Mouse (Mus musculus) retina, postnatal 7 days (tissue): ENCODE data around the gene Noxa1.

Experiments
- DNase-seq: peaks from one replicate; pipeline ENCODE4 v3.0.0-alpha.2; 2012; ENCODE audit warnings: low read depth, low spot score

Gene Noxa1

DNA sequence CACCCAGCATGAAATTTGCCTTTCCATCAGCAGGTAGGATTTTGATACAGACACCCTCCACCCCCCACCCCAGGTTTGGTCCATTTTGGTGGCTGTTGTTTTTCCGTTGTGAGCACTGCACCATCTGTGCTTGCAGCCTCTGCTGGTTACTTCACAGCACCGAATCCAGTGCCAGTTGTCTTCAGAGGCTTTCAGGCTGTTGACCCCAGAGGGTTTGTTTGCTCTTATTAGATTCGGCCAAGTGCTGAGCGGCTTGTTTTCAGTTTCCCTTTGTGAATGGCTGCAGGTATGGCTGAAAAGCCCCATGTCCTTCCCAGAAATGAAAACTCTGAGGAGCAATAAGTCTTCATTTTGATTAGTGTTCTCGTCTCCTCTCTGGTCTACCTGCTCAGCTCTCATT lies 54.9 kb downstream of the Noxa1 start:
- no peak for DNase-seq
